Mouse (Mus musculus): ENCODE results near the gene C87499.

Gene C87499

GRCm38 (mm10) chr4:88634311-88634710 lies at the start of gene C87499:
C87499 (minus strand) TSS chr4:88634411.
- DNase-seq (ENCODE audit: low read depth, low spot score), result no peak

- no peak for DNase-seq (ENCODE audit: low read depth, low spot score)
Observed at GRCm38 (mm10) chr4:88683812-88684211, 49.6 kb upstream of the C87499 start, which contains the start of gene Ifna2. Ifna2 (minus strand) TSS chr4:88683912.

GRCm38 (mm10) chr4:88681353-88681752 lies 47.1 kb upstream of the C87499 start:
- DNase-seq (ENCODE audit: low read depth, low spot score), result no peak

- peak; percentile 17 for DNase-seq (ENCODE audit: low read depth, low spot score)
Observed at GRCm38 (mm10) chr4:88680362-88680761, 46.2 kb upstream of the C87499 start.

GRCm38 (mm10) chr4:88676824-88677223 lies 42.6 kb upstream of the C87499 start, which contains the start of gene Ifna16:
Ifna16 (minus strand) TSS chr4:88676924.
- no peak for DNase-seq (ENCODE audit: low read depth, low spot score)

DNA sequence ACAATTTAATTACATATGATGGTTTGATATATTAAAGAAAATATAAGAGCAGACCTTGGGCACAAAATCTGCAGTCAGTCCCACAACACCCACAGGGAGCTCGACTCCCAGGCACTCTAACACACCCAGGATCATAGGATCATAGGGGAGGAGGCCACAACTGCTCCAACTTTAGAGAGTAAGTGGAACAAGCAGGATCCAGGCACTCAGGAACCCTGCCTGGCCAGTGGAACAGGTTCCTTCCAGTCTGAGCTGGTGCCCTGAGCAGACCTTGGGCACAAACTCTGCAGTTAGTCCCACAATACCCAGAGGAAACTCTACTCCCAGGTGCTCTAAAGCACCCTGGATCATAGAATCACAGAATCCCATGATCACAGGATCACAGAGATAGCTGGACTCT lies 21.2 kb upstream of the C87499 start:
- DNase-seq (ENCODE audit: low read depth, low spot score), result no peak

DNA sequence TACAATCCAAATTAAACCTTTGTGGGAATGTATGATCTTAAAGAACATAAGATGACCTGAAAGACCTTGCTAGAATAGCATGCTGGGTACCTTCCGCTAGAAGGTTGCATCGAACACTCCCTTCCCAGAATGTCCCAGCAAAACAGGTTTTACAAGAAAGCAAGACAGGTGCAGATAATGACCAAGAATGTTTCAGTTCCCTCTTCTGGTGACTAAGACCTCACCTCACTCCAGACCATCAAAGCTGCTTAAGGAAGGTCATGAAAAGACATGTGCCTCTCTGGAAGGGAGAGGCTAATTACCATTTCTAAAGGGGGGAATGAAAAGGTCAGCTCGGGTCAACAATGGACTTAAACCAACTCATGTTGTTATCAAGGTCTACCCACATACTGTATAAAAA lies 19.4 kb upstream of the C87499 start:
- DNase-seq (ENCODE audit: low read depth, low spot score), result no peak

DNA sequence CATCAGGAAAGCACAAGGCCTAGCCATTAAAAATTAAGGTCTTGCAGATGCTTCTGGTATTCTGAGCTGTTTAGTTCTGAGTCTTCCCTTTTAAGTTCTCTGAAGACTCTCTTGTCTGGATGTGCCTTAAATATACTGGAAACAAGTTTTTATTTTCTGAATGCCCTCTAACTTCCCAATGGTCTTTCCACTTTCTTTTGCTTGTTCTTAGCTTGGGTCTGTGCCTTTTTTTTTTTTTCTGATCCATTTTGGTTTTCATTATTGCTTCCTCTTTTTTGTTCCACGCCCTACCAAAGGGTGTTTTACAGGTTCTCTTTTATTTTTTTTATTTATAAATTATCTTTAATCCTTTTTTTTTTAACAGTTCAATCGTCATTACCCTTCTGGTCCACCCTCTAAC lies 10.1 kb upstream of the C87499 start, which contains the start of gene Ifna13:
Gene Ifna13 (minus strand): TSS at position 101 of the 400 bp plus-strand sequence.
- DNase-seq (ENCODE audit: low read depth, low spot score), result no peak

GRCm38 (mm10) chr4:88642526-88642925 lies 8.3 kb upstream of the C87499 start:
- DNase-seq (ENCODE audit: low read depth, low spot score), result peak; percentile 8

DNA sequence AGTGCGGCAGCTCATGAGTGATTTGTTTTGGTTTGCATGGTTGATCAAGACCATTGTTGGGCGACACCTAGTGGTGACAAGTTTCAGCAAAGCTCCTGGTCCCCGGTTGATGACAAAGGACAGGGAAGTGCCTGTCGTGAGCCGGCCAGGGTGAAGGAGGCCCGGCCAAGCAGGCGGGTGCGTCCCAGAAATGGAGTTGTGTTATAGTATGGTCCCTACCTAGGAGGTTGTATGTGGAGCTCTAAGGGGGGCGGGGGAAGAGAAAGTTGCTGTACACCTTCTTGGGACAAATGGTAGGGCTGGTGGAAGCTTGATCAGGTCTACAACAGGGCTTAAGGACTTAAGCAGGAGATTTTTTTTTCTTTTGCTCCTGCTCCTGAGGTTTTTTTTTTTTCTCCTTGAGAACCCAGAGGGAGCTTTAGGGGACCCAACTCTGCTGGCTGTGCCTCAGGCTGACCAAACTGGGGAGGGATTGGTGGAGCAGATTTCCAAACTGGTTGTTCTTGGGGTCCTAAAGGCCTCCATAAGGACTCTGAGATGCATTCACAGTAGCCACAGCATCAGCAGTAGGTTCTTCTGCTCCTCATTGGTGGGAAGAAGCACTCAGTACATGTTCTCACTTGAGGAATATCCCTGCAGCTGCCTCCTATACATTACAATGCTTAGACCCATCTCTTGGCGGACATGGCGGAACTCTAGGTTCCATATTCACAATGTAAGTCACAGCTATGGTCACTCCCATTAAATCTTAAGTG lies 7.0 kb upstream of the C87499 start:
- peak; percentile 100 for DNase-seq (ENCODE audit: low read depth, low spot score)

DNA sequence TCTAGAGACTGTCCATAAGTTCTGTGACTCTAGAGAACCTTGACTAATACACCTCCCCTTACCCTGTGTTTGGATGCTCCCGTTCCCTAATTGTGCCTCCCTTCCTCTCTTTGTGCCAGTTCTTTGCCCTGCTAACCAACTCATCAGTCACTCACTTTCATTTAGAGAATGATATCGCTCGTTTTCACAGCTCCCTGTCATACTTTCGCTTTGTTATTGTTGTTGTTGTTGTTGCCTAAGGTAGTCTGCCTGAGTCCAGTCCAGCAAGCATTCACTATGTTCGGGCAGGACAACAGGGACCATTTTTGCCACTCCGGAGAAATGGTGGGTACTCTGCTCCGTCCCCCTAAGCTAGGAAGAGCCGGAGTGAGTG lies 6.5 kb upstream of the C87499 start:
- DNase-seq (ENCODE audit: low read depth, low spot score), result no peak

- DNase-seq (ENCODE audit: low read depth, low spot score), result no peak
Observed at GRCm38 (mm10) chr4:88603276-88603675, 30.9 kb downstream of the C87499 start, which contains the start of gene Ifna12. Ifna12 (minus strand) TSS chr4:88603376.

- DNase-seq (ENCODE audit: low read depth, low spot score), result no peak
Observed at GRCm38 (mm10) chr4:88592285-88592684, 41.9 kb downstream of the C87499 start, which contains the start of gene Ifna9. Ifna9 (minus strand) TSS chr4:88592385.

Data from embryo, embryonic 11.5 days (tissue).